Mouse (Mus musculus): ENCODE measurements around the gene Wdr46. TPM values are rescaled to one million over a fixed set of nuclear protein-coding genes. Genes with fewer than 3 reads are reported as not detected.
"Not testable (repeated sequence)": the region's sequence is repeated elsewhere in the genome, so short reads cannot be mapped to it uniquely, and the experiment has no call there.

Wdr46 gene
- total RNA-seq, 2 experiments from 2014 or later = 20.5 to 20.9 TPM

DNA sequence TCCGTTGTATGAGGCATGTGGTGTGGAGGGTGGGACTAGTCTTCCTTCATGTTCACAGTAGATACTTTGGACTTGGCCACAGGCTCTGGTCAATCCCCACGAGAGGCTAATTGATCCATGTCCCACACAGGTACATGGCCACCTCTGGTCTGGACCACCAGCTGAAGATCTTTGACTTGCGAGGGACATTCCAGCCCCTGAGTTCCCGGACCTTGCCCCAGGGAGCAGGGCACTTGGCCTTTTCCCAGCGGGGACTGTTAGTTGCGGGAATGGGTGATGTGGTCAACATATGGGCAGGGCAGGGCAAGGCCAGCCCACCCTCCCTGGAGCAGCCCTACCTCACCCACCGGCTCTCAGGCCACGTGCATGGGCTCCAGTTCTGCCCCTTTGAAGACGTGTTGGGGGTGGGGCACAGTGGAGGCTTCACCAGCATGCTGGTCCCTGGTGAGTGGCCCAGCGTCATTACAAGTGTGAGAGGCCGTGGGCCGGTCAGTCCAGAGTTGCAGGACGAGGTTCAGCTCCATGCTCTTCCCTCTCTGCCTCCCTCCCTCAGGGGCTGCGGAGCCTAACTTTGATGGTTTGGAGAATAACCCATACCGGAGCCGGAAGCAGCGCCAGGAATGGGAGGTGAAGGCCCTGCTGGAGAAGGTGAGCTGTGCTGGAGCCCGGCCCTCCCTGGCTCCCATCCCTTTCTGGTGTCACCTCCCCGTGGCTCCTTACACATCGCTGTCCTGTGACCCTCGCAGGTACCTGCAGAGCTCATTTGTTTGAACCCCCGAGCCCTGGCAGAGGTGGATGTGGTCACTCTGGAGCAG lies 7.8 kb downstream of the Wdr46 start:
- intact Hi-C loops (cut with DNase I) = no loop called here

DNA sequence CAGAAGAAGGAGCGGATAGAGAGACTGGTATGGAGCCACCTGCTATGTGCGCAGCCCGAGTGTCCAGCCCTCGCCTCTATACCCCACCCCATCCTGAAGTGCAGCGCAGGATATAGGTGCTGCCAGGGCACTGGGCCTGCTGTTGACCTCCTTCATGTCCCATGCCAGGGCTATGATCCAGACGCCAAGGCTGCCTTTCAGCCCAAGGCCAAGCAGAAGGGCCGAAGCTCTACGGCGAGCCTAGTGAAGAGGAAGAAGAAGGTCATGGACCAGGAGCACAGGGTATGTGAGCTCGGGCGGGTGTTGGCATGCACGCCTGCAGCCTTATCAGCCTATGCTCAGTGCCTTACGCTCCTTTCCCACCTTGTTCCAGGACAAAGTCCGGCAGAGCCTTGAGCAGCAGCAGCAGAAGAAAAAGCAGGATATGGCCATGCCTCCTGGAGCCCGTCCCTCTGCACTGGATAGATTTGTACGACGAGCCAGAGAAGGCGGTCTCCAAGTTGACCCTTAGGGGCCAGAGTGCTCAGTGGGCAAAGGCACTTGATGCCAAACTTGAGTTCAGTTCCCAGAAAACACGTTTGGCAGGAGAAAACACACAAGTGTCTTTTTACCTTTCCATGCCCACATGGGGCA lies 8.6 kb downstream of the Wdr46 start:
- intact Hi-C loops (cut with DNase I) = no loop called here

More for the DNA sequence above, 7.8 kb downstream of the Wdr46 start:
- DNase-seq (ENCODE audit: extremely low spot score in 1 of 2, low spot score in 2 of 2) = peak in 1 of 2 experiments; percentile 32

DNA sequence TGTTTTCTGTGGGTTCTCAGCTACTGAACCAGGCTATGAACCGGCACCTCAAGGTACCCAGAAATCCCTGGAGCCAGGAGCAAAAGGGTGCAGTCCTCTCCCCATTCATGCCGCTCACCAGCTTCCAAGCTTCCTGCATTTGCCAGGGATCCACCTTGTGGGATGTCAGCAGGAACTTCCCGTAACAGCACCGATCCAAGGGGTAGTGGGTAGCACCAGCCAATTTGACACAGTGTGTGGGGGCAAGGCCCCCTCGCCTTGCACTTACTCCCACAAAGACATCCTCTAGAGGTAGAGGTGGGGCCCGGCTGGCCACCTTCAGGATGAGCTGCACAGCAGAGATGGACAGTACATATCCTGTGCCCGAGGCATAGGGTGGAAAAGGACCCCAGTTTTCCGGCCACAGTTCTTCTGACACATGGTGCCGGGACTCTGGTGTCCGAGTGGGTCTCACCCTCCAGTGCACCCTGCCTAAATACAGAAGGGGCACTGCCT lies 9.7 kb downstream of the Wdr46 start:
- DNase-seq (ENCODE audit: extremely low spot score in 1 of 2, low spot score in 2 of 2) = peak in 1 of 2 experiments; percentile 27
- intact Hi-C loops (cut with DNase I) = no loop called here

More for the DNA sequence above, 8.6 kb downstream of the Wdr46 start:
- peak in 1 of 2 experiments; percentile 31 for DNase-seq (ENCODE audit: extremely low spot score in 1 of 2, low spot score in 2 of 2)

DNA sequence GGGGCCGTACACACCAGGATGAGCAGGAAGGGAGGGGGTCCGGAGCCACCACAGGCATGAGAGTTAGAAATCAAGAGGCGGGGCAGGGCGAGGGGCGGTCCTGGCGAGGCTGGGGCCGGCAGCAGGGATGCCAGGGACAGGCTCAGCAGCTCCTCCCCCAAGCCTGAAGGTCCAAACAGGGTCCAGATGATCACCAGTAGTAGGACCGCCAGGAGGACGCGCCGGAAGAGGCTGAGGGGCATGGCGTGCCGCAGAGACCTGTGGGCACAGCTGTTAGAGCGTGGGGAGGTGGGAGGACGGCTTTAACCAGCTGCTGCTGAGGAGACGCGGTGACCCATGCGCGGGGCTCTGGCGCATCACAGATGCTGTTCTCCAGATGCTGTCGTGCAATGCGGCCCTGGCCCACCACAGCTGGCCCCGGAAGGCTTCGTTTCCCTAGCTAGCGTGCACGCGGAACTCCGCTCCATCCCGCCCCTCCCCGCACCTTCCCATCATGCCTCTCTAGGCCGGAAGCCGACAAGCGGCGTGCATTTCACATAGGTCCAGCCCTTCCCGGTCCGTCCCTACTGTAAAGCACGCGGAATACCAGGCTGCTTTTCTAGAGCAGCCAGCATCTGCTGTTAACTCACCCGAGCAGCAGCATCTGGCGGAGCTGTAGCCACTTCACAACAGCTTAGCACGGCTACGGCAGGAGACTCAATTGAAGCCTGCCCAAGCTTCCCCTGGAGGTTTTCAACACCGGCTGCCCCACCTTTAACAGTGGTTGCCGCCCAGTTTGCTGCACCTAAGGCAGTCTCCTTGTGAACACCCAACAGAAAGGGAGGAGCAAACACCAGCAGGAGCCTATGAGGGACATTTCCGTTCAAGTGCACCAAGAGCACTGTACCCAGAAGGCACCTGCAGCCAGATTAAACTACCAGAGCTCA lies 10.8 kb downstream of the Wdr46 start, which contains the start of gene B3galt4:
Gene B3galt4 (minus strand): TSS at position 468 of the 926 bp plus-strand sequence.
- intact Hi-C loops (cut with DNase I) = no loop called here
- DNase-seq (ENCODE audit: extremely low spot score in 1 of 2, low spot score in 2 of 2) = peak in 1 of 2 experiments; percentile 91

DNA sequence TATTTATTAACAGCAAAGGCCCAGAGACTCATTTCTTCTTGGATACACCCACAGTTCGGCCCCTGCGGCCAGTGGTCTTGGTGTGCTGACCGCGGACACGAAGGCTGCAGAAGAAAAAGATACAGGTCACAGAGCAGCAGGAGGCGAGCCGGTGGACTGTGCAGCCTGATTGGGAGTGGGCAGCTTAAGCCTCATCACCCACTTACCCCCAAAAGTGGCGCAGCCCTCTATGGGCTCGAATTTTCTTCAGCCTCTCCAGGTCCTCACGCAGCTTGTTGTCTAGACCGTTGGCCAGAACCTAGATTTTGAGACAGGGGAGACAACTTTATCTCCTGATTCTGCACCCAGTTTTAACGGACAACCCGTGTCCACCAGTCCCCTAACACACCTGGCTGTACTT lies 11.6 kb downstream of the Wdr46 start:
- DNase-seq (ENCODE audit: extremely low spot score in 1 of 2, low spot score in 2 of 2); intact Hi-C loops (cut with DNase I): not testable (repeated sequence)

DNA sequence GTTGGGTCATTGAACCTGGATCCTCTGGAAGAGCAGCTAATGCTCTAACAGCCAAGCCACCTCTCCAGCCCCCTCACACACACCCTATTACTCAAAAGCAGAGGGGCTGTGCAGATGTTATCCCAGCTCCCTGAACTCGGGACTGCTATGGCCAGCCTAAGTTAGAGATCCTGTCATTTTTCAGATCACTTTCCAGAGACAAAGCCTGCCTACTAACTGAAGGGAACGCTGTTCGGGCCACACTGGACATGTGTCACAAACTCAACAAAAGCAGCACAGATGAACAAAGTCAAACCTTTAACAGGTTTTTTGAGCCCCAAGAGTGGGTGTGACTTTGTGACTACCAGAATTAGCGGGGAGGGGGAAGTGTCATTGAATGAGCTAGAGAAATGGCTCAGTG lies 12.4 kb downstream of the Wdr46 start:
- intact Hi-C loops (cut with DNase I) = no loop called here
- DNase-seq (ENCODE audit: extremely low spot score in 1 of 2, low spot score in 2 of 2) = no peak

DNA sequence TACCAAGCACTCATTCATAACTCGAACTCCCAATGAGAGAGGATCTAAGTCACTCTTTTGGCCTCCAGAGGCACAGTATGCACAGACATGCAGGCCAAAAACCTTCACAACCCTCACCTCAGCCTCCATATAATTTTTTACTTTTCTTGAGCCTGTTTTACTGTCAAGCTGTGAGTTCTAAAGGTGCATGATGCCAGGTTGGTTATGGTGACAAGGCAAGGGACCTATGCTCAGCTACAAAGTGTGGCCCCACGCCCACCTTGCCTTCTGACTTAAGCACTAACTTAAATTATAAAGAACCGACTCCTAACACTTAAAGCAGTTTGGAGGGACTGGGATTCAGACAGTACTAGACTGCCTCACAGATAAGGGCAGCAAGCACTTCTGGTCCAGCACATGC lies 12.8 kb downstream of the Wdr46 start:
- no peak for DNase-seq (ENCODE audit: extremely low spot score in 1 of 2, low spot score in 2 of 2)
- intact Hi-C loops (cut with DNase I) = no loop called here

DNA sequence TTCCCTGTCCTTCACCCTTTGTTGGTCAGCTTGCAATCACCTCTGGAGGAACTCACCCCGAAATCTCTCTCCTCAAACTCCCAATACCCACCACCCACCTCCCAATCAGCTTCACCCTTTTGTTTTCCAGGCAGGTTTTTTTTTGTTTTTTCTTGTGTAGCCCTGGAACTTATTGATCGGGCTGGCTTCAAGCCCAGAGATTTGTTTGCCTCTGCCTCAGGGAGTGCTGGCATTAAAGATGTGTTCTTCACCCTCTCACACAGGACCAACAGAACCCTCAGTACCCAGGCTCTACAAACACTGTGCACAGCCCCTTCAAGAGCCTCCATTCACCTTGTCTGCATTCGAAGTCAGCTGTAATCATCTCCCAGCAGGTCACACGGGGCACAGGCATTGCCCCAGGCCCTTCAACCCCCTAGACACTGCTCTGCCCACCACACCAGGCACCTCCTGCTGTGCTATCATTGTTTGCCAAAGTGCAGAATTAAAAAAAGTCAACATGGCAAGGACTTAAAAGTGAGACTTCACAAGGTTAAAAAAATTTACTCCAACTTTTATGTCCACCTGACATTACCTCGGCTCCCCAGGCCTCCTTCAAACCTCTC lies 13.6 kb downstream of the Wdr46 start:
- no peak for DNase-seq (ENCODE audit: extremely low spot score in 1 of 2, low spot score in 2 of 2)
- intact Hi-C loops (cut with DNase I) = no loop called here

DNA sequence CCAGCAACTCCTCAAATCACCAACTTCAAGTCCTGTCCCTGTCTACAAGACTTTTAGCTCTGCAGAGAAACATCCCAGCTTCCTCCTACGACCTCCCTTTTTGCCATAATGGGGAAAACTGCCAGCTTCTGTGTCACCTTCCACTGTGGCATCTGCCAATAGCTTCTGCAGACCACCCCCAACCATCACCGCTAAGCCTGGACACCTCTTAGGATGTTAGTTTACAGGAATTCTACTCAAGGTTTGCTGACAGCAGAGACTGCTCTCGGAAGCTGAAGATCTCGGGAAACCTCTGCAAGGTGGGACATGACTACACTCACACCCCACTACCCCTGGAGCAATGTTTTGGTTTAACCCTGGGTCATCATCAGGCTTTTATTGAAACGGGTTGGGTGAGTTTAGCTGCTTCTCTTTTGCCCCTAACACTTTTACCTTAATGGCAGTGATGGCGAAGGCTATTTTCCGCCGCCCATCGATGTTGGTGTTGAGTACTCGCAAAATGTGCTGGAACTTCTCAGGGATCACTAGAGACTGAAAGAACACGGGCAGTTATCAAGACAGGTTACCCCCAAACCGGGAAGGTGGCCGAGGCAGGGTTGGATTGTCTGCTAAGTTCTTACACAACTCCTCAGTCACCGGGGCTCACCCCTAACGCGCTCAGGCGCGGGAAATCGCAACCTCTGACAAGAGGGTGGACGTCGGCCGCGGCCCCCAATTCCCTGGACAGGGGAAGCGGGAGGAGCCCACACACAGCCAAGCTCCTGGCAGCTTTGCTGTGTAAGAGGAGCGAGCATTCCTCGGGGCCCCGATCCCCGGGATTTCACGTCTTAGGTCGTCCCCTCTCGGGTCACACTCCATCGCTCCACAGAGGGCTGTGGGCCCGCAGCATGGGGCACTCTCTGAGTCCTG lies 14.4 kb downstream of the Wdr46 start:
- intact Hi-C loops (cut with DNase I) = no loop called here
- DNase-seq (ENCODE audit: extremely low spot score in 1 of 2, low spot score in 2 of 2) = peak in 1 of 2 experiments; percentile 61

DNA sequence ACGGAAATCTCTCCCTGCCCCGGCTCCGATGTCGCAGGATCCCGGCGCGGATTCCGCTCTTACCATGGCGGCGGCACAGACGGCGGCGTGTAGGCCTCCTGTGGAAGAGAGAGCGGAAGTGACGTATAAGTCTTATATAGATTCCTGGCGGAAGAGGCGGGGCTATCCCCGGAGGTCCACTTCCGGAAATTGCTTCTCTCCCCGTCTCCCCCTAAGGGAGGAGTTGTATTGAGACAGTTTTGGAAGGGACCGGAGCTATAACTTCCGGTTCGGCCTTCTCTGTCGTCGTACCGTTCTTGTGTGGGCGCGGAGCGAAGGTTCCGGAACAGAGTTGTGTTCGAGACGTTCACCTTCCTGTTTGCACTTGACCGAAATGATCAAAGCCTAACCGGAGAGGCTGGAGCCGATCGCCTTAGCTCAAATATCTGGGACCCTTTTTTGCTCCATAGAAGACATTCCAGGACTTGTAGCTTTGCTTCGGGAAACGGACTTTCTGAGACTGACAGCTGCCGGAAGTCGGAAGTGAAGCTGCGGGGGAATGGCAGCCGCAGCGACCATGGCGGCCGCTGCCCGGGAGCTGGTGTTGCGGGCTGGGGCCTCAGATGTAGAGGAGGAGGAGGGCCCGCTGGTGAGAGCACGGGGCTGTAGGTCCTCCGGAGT lies 15.2 kb downstream of the Wdr46 start, which contains the start of the genes Vps52 and Rps18:
Gene Vps52 (plus strand): TSS at position 258 of the 660 bp plus-strand sequence.
Gene Rps18 (minus strand): TSS at position 447 of the 660 bp plus-strand sequence.
- peak; percentile 95 to 98 for DNase-seq (ENCODE audit: extremely low spot score in 1 of 2, low spot score in 2 of 2)
- intact Hi-C loops (cut with DNase I) = no loop called here

DNA sequence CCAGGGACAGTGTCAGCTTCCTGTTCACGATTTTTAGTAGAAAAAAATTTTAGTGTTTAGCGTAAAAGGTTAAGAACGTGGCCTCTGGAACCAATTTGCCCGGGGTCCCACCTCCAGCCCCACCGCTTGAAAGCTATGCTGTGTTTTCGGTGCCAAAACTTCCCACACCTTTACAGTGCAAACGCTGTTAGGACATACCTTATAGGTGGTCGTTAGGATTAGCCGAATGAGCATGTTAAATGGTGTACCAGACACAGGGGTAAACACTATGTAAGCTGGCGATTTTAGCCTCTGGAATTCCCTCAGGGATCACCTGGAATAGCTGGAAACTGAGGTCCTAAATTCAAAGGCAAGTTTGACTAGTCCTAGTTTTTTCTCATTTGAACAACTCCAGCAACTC lies 15.9 kb downstream of the Wdr46 start:
- intact Hi-C loops (cut with DNase I) = no loop called here
- DNase-seq (ENCODE audit: extremely low spot score in 1 of 2, low spot score in 2 of 2) = no peak

DNA sequence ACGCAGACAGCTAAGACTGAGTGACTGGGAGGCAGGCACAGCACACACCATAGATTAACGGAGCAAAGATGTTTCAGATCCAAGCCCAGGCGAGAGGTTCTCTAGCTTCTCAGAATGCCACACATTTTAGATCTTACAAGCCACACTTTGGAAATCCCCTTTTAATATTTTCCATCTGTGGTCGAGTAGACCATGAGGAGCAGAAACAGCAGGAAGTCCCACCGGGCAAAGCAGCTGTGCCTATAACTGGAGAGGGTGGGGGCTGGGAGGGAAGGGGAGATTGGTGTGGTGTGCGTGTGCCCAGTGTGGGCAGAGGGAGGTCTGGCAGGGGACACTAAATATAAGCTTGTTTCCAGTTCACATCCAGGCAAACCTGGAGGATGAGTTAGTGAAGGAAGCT lies 17.0 kb downstream of the Wdr46 start:
- DNase-seq (ENCODE audit: extremely low spot score in 1 of 2, low spot score in 2 of 2) = no peak
- intact Hi-C loops (cut with DNase I) = loop anchor here (1.0 kb wide), 1 partner anchor 64 kb away; no protein-coding TSS in a partner anchor

DNA sequence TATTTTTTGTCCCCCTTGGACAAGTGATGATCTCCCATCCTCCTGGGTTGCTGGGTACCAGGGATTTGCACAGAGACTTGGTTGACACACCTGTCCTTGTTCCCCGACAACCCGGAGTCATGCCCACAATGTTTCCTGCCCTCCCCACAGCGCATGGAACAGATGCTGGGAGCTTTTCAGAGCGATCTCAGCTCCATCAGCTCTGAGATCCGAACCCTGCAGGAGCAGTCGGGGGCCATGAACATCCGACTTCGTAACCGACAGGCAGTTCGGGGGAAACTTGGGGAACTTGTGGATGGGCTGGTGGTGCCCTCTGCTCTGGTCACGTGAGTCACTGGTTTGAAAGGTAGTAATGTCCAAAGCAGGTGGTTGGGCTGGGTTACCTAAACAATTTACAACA lies 18.0 kb downstream of the Wdr46 start:
- intact Hi-C loops (cut with DNase I) = no loop called here
- DNase-seq (ENCODE audit: extremely low spot score in 1 of 2, low spot score in 2 of 2) = no peak

DNA sequence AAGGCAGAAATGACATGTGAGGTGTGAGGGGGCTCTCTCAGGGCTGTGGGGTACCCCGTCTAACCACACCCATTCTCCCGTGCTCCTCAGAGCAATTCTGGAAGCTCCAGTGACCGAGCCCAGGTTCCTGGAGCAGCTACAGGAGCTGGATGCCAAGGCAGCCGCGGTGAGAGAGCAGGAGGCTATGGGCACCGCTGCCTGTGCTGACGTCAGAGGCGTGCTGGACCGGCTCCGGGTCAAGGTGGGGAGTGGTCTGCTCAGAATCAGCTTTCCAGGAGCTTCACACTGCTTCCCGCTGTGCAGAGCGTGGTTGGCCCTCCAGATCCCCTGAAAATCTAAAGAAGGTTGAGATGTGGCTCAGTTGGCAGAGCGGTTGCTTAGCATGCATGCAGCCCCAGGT lies 18.7 kb downstream of the Wdr46 start:
- DNase-seq (ENCODE audit: extremely low spot score in 1 of 2, low spot score in 2 of 2) = no peak
- intact Hi-C loops (cut with DNase I) = no loop called here

DNA sequence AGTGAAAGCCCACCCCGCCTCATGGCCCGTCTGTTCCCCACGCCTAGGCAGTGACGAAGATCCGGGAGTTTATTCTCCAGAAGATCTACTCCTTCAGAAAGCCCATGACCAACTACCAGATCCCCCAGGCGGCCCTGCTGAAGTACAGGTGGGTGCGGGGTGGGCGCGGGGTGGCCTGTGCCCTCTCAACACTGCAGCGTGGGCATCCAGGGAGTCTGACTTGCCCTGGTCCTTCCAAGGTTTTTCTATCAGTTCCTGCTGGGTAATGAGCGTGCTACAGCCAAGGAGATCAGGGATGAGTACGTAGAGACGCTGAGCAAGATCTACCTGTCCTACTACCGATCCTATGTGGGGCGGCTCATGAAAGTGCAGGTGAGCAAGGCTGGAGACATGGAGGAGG lies 19.5 kb downstream of the Wdr46 start:
- intact Hi-C loops (cut with DNase I) = loop anchor here (2.0 kb wide), 1 partner anchor 1319 kb away; no protein-coding TSS in a partner anchor
- no peak for DNase-seq (ENCODE audit: extremely low spot score in 1 of 2, low spot score in 2 of 2)

DNA sequence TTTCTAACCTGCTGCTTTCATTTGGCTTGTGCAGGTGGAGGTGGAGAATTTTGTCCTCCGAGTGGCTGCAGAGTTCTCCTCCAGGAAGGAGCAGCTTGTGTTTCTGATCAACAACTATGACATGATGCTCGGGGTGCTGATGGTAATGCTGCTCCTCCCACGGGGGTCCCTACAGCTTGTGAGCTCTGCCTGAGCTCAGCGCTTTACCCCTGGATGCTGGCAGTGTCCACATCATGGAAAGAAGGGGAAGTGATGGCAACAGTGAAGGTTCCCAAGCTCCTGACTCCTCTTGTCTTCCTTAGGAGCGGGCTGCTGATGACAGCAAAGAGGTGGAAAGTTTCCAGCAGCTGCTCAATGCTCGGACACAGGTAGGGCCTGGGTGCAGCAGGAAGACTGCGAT lies 22.4 kb downstream of the Wdr46 start:
- intact Hi-C loops (cut with DNase I) = no loop called here

More for the DNA sequence above, 22.4 kb downstream of the Wdr46 start:
- no peak for DNase-seq (ENCODE audit: extremely low spot score in 1 of 2, low spot score in 2 of 2)
